In genomic region chr12:24734828-24735394, GRCm38 (mm10) we compare ENCODE assay signal across 8 mouse cellular contexts. TPM values are rescaled to one million over a fixed set of nuclear protein-coding genes. Genes with fewer than 3 reads are reported as not detected.
A peak's percentile ranks its signal among the peaks of the same experiment; 100 is the strongest.
DNase-seq lines count a peak whose midpoint lies in the region; ATAC-seq lines count a peak whose summit lies in the region.
"Had no signal": no experiment of that assay in that cellular context is flagged by ENCODE, and none has a peak within 500 bp of the region (broad histone marks: within the 10 kb centered on the region; RNA-seq: fewer than 3 reads in every experiment).

No protein-coding gene starts in this region.

- no peak overlapping the region for H3K4me2 ChIP-seq in midbrain, embryonic 11.5 days
- no peak overlapping the region for H3K4me2 ChIP-seq in midbrain, embryonic 15.5 days

- H3K9ac ChIP-seq in midbrain, embryonic 11.5 days (ENCODE audit: low read length): no peak overlapping the region
- no peak overlapping the region for H3K9ac ChIP-seq in midbrain, embryonic 15.5 days

- H3K4me3 ChIP-seq in midbrain, embryonic 11.5 days (ENCODE audit: low read depth, low read length): no peak overlapping the region
- H3K4me3 ChIP-seq in midbrain, embryonic 15.5 days: no peak overlapping the region
- H3K4me3 ChIP-seq: left cerebral cortex, adult 2 months had no signal

- no peaks in the 10 kb centered on the region for H3K27me3 ChIP-seq in midbrain, embryonic 11.5 days (ENCODE audit: control insufficient read depth, insufficient read depth, low read length)
- no peaks in the 10 kb centered on the region for H3K27me3 ChIP-seq in midbrain, embryonic 15.5 days (replicated peaks)

- H3K27ac ChIP-seq in midbrain, embryonic 11.5 days (ENCODE audit: low read depth, low read length): no peak overlapping the region
- no peak overlapping the region for H3K27ac ChIP-seq in midbrain, embryonic 15.5 days
- H3K27ac ChIP-seq: left cerebral cortex, adult 2 months had no signal

- no peaks in the 10 kb centered on the region for H3K36me3 ChIP-seq in midbrain, embryonic 11.5 days (ENCODE audit: control insufficient read depth, insufficient read depth, low read length)
- no peaks in the 10 kb centered on the region for H3K36me3 ChIP-seq in midbrain, embryonic 15.5 days (replicated peaks)

- no peaks in the 10 kb centered on the region for H3K4me1 ChIP-seq in midbrain, embryonic 11.5 days (ENCODE audit: control insufficient read depth, insufficient read depth, low read length)
- H3K4me1 ChIP-seq in midbrain, embryonic 15.5 days: no peaks in the 10 kb centered on the region

- H3K9me3 ChIP-seq in midbrain, embryonic 11.5 days (ENCODE audit: control insufficient read depth, low read length): no peaks in the 10 kb centered on the region
- no peaks in the 10 kb centered on the region for H3K9me3 ChIP-seq in midbrain, embryonic 15.5 days

- 91% methylated on average over 13 of the region's 13 CpGs for WGBS in midbrain, embryonic 11.5 days
- 77% methylated on average over 13 of the region's 13 CpGs for WGBS in midbrain, embryonic 15.5 days

- DNase-seq in midbrain, embryonic 11.5 days (ENCODE audit: low spot score, missing footprints): peak; percentile 67
- DNase-seq in adrenal gland, postnatal 14 days: peak; percentile 89
- peak; percentile 21 to 43 for DNase-seq in layer of hippocampus, postnatal 36 days
- DNase-seq in thymus, adult 18-20 months: no peak
- DNase-seq in spleen, adult 12 weeks (ENCODE audit: low spot score): no peak

- no peak for ATAC-seq in midbrain, embryonic 11.5 days (ENCODE audit: low FRiP score)
- ATAC-seq in midbrain, embryonic 15.5 days (replicated peaks): no peak
- ATAC-seq in common myeloid progenitor, adult 5-6 weeks (replicated peaks; ENCODE audit: low read depth, poor library complexity, severe bottlenecking): peak; percentile 77

RNA-seq across cellular contexts. Expression of gene Rrm2, which starts 26.9 kb away (rescaled TPM):
- polyA plus RNA-seq in midbrain, embryonic 11.5 days (2014; fragmentation: Nextera tagmentation; extraction: Ambion mirVana): 542 and 553 TPM in 2 replicates
- 46.2 and 48.6 TPM in 2 replicates for polyA plus RNA-seq in midbrain, embryonic 15.5 days (2015; fragmentation: Nextera tagmentation; extraction: Ambion mirVana)
- 42.1 and 56.4 TPM in 2 replicates for total RNA-seq in adrenal gland, postnatal 14 days (2021)
- 90.3 and 94.5 TPM in 2 replicates for total RNA-seq in common myeloid progenitor, adult 5-6 weeks (2017)
- total RNA-seq in layer of hippocampus, postnatal 36 days (2021): 1 to 10 TPM; 2.5 to 3.1 TPM

RNA-seq across cellular contexts. Expression of gene Cys1, which starts 53.3 kb away (rescaled TPM):
- polyA plus RNA-seq in midbrain, embryonic 11.5 days (2014; fragmentation: Nextera tagmentation; extraction: Ambion mirVana): 0.57 and 1.7 TPM in 2 replicates
- 1.8 and 3.3 TPM in 2 replicates for polyA plus RNA-seq in midbrain, embryonic 15.5 days (2015; fragmentation: Nextera tagmentation; extraction: Ambion mirVana)
- total RNA-seq in adrenal gland, postnatal 14 days (2021): 3.5 and 3.9 TPM in 2 replicates
- 0.41 TPM in 1 of 2 replicates, not detected in the other for total RNA-seq in common myeloid progenitor, adult 5-6 weeks (2017)
- total RNA-seq in layer of hippocampus, postnatal 36 days (2021): 10 to 100 TPM; 30.9 to 39.8 TPM

Comparison
In these comparisons a context has a peak if more than half of its experiments do, and no peak if none do; other contexts are left out.
1. DNase-seq: peak in midbrain, embryonic 11.5 days (single experiment), adrenal gland, postnatal 14 days (single experiment) and layer of hippocampus, postnatal 36 days (2 of 2); none in thymus, adult 18-20 months (0 of 2) and spleen, adult 12 weeks (single experiment).
2. RNA of gene Rrm2, which starts 26.9 kb away (total RNA-seq): 90.3 to 94.5 TPM in common myeloid progenitor, adult 5-6 weeks and 42.1 to 56.4 TPM in adrenal gland, postnatal 14 days; 2.5 to 3.1 TPM in layer of hippocampus, postnatal 36 days; every median in the first group is over 10 times any median in the second.